Mouse (Mus musculus): ENCODE results near the gene Grtp1. TPM values are rescaled to one million over a fixed set of nuclear protein-coding genes. Genes with fewer than 3 reads are reported as not detected.

Grtp1 gene
- 0.63 and 1.2 TPM in 2 replicates for total RNA-seq (2017)

GRCm38 (mm10) chr8:13200301-13201012 lies at the start of gene Grtp1:
Gene Grtp1, minus strand, starts transcription at chr8:13200620.
- ATAC-seq (replicated peaks in 1 of 2; ENCODE audit: insufficient read depth in 1 of 2, low FRiP score in 2 of 2, low TSS enrichment in 1 of 2, low read depth in 1 of 2, poor library complexity in 2 of 2, severe bottlenecking in 2 of 2) = peak in 1 of 2 experiments; percentile 30; a peak in 1 of 4 replicates

DNA sequence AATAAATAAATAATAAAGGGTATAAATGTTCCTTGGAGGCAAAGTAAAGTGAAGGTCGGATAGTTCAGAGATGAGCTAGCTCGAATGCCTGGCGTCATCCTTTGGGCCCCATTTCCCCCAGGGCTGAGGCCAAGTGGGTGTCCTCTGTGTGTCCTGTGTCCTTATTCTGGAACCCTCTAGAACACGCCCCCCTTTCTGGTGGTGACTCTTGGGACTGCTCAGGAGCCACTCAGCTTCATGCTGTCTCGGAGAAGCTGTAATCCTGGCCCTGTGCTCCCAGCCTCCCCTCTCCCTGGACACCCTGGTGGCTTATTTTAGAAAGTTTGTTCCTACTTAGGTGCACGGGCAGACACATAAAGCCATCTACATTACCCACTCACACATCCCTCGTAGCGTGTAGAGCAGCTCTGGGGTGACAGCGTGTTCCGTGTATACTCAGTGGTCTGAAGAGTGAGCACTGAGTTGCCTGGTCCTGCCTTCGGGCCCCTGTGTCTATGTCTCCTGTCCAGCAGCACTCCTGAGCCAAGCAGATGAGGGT lies 44.0 kb upstream of the Grtp1 start:
- ATAC-seq (replicated peaks in 1 of 2; ENCODE audit: insufficient read depth in 1 of 2, low FRiP score in 2 of 2, low TSS enrichment in 1 of 2, low read depth in 1 of 2, poor library complexity in 2 of 2, severe bottlenecking in 2 of 2) = no peak

GRCm38 (mm10) chr8:13242985-13243870 lies 42.8 kb upstream of the Grtp1 start:
- ATAC-seq (replicated peaks in 1 of 2; ENCODE audit: insufficient read depth in 1 of 2, low FRiP score in 2 of 2, low TSS enrichment in 1 of 2, low read depth in 1 of 2, poor library complexity in 2 of 2, severe bottlenecking in 2 of 2) = no peak

DNA sequence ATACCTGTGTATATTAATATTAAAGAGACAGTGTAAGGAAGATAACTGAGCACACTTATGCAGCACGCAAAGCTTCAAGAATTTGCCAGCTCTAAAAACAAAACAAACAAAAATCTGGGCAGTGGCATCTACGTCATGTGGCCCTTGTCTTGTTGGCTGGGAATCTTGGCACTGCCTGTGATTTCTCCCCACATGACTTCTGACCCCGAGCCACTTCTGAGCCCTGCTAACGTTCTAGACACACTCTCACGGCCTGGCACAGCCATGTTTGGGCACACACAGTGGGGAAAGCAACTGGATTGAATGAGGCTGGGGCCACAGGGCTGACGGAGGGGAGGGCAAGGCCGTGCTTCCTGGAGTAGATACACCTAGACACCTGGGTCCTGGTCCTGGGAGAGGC lies 40.3 kb upstream of the Grtp1 start:
- ATAC-seq (replicated peaks in 1 of 2; ENCODE audit: insufficient read depth in 1 of 2, low FRiP score in 2 of 2, low TSS enrichment in 1 of 2, low read depth in 1 of 2, poor library complexity in 2 of 2, severe bottlenecking in 2 of 2) = no peak

- peak; percentile 56 to 62 for ATAC-seq (replicated peaks in 1 of 2; ENCODE audit: insufficient read depth in 1 of 2, low FRiP score in 2 of 2, low TSS enrichment in 1 of 2, low read depth in 1 of 2, poor library complexity in 2 of 2, severe bottlenecking in 2 of 2)
These were observed 39.6 kb upstream of the Grtp1 start for GRCm38 (mm10) chr8:13240055-13240454.

DNA sequence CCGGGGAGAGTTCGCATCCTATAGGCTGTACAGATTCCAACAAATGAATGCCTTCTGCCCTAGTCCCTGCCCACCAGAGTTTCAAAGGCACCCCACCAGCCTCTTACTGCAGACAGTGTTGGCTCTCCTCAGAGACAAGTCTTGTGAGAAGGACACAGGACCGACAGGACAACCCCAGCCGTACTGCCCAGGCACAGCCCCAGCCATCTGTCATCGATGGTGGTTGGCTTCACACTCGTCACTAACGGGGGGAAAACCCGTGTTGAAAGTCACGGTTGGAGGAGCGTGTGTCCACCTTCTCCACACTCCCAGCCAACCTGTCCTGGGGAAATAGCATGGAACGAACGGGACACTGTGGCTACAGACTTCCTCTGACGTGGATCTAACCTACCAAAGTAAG lies 34.4 kb upstream of the Grtp1 start:
- ATAC-seq (replicated peaks in 1 of 2; ENCODE audit: insufficient read depth in 1 of 2, low FRiP score in 2 of 2, low TSS enrichment in 1 of 2, low read depth in 1 of 2, poor library complexity in 2 of 2, severe bottlenecking in 2 of 2) = no peak

- ATAC-seq (replicated peaks in 1 of 2; ENCODE audit: insufficient read depth in 1 of 2, low FRiP score in 2 of 2, low TSS enrichment in 1 of 2, low read depth in 1 of 2, poor library complexity in 2 of 2, severe bottlenecking in 2 of 2) = no peak
These were observed 30.1 kb upstream of the Grtp1 start for GRCm38 (mm10) chr8:13230471-13230870.

- ATAC-seq (replicated peaks in 1 of 2; ENCODE audit: insufficient read depth in 1 of 2, low FRiP score in 2 of 2, low TSS enrichment in 1 of 2, low read depth in 1 of 2, poor library complexity in 2 of 2, severe bottlenecking in 2 of 2) = no peak
These were observed 29.4 kb upstream of the Grtp1 start for GRCm38 (mm10) chr8:13229802-13230201.

DNA sequence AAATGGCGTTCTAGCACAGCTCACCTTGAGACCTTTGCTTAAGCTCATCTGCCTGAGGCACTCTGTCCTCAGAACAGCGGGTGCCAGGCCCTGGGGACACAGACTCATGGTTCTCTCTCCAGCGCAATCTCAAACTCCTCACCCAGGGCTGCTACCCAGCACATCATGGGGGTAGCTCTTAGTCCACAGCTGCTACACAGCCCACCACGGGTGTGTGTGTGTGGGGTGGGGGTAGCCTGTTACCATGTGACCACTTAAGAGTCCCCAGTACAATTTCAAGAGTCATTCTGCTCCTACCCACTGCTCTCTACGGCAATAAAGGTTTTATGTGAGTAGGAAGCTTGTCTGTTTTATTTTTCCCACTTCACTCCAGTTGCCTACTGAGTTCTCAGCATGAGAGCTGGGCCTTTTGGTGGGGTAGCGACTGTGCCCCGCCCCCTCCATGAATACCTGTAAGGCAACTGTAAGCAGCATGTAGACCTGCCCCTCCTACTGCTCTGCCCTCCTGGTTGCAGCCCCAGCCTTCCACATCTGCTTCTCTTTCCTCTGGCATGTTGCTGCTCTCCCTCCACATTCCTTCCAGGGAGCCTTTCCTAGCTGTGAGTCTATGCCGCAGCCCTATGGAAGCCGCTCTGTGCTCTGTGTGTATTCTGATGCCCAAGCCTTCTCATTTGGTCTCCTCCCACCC lies 28.6 kb upstream of the Grtp1 start:
- ATAC-seq (replicated peaks in 1 of 2; ENCODE audit: insufficient read depth in 1 of 2, low FRiP score in 2 of 2, low TSS enrichment in 1 of 2, low read depth in 1 of 2, poor library complexity in 2 of 2, severe bottlenecking in 2 of 2) = no peak

DNA sequence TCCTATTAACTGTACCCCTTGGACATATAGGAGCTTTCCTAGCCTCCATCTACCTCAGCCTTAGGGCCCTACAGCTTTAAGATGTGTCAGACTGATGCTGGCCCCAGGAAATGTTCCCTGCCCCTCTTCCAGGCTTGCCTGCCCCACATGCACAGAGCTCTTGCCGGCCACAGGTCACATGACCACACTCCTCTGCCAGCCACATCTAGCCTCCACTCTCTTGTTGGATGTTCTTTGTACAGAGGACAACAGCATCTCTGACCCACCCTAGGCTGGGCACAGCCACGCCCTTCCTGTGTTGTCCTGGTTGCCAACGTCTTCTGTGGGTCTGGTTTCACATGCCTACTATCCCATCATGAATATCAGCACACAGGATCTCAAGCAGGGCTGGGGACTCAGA lies 26.8 kb upstream of the Grtp1 start:
- no peak for ATAC-seq (replicated peaks in 1 of 2; ENCODE audit: insufficient read depth in 1 of 2, low FRiP score in 2 of 2, low TSS enrichment in 1 of 2, low read depth in 1 of 2, poor library complexity in 2 of 2, severe bottlenecking in 2 of 2)

GRCm38 (mm10) chr8:13226288-13226687 lies 25.9 kb upstream of the Grtp1 start:
- no peak for ATAC-seq (replicated peaks in 1 of 2; ENCODE audit: insufficient read depth in 1 of 2, low FRiP score in 2 of 2, low TSS enrichment in 1 of 2, low read depth in 1 of 2, poor library complexity in 2 of 2, severe bottlenecking in 2 of 2)

DNA sequence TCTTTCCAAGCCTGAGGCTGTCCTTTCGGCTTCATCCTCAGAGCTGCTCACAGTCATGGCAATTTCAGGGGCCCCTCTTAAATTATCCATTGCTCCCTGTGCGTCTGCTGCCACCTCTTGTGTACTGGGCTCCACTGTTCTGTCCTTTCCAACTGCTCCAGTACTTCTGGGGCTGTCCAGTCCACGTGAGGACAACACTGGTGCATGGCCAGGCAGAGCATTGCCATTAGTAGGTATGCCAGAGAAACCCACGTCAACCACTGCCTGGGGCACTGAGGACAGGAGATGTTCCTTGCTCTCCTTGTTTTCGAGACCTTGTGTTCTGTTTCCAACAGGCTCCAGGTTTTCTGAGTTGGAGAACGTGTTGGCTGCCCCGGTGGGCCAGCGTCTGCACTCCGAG lies 24.0 kb upstream of the Grtp1 start:
- no peak for ATAC-seq (replicated peaks in 1 of 2; ENCODE audit: insufficient read depth in 1 of 2, low FRiP score in 2 of 2, low TSS enrichment in 1 of 2, low read depth in 1 of 2, poor library complexity in 2 of 2, severe bottlenecking in 2 of 2)

DNA sequence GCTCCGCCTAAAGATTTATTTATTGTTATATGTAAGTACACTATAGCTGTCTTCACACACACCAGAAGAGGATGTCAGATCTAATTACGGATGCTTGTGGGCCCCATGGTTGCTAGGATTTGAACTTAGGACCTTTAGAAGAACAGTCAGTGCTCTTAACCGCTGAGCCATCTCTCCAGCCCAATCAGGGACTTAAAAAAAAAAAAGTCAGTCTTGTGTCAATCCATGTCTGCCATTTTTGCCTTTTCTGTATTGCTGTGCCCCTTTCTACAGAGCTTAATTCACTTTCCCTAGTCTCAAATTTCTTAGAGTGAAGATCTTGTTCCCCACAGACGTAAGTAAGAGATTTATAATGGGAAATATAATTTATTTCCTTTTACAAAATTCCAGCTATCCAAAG lies 18.0 kb upstream of the Grtp1 start:
- no peak for ATAC-seq (replicated peaks in 1 of 2; ENCODE audit: insufficient read depth in 1 of 2, low FRiP score in 2 of 2, low TSS enrichment in 1 of 2, low read depth in 1 of 2, poor library complexity in 2 of 2, severe bottlenecking in 2 of 2)

DNA sequence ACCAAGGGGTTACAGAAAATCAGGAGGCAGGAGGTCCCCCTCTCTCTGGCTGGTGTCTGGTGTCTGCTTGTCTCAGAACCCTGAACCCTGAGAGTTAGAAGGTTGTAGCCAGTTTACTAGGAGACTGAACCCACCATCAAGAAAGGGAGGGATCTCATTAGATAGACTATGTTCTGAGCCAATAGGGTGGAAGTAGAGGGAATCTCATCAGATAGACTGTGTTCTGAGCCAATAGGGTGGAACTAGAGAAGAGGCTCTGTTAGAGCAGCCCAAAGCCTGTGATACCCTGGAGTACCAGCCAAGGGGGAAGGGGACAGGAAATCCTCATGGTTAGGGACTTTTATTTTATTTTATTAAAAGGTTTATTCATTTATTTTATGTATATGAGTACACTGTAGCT lies 17.6 kb upstream of the Grtp1 start:
- ATAC-seq (replicated peaks in 1 of 2; ENCODE audit: insufficient read depth in 1 of 2, low FRiP score in 2 of 2, low TSS enrichment in 1 of 2, low read depth in 1 of 2, poor library complexity in 2 of 2, severe bottlenecking in 2 of 2) = no peak

DNA sequence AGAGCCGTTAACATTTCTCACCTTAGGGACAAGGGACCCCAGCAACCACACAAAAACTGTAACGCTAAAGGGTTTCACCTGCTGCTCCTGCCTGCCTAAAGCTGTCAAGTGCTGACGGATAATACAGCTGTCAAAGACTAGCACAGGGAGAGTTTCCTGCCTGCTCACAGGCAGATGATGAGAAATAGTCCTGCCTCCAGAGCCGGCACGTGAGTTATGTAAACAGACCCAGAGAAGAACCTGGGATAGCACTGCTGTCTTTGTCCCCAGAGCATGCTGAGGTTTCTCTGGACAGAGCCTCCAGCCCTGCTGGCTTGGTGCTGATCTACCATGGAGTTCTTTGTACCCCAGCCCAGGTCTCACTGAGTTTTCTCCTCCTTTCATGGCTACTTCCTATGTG lies 16.7 kb upstream of the Grtp1 start:
- ATAC-seq (replicated peaks in 1 of 2; ENCODE audit: insufficient read depth in 1 of 2, low FRiP score in 2 of 2, low TSS enrichment in 1 of 2, low read depth in 1 of 2, poor library complexity in 2 of 2, severe bottlenecking in 2 of 2) = no peak

DNA sequence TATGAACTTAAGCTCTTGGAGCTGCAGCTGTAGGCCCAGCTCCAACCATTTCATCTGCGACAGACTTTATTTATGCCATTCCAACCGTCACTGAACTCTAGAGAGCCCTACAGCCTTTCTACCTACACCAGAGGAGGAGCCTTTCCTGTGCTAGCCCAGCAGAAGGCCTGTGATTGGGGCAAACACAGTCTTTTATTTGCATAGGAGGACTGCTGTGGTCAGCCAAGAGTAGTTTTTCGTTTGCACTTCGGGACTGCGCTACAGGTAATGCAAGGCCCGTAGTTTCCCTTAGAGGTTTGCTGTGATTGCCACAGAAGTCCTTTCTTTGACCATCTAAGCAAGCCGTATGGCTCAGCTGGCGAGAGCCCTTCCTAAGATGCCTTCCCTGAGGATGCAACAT lies 16.0 kb upstream of the Grtp1 start:
- no peak for ATAC-seq (replicated peaks in 1 of 2; ENCODE audit: insufficient read depth in 1 of 2, low FRiP score in 2 of 2, low TSS enrichment in 1 of 2, low read depth in 1 of 2, poor library complexity in 2 of 2, severe bottlenecking in 2 of 2)

GRCm38 (mm10) chr8:13213479-13214268 lies 13.3 kb upstream of the Grtp1 start:
- ATAC-seq (replicated peaks in 1 of 2; ENCODE audit: insufficient read depth in 1 of 2, low FRiP score in 2 of 2, low TSS enrichment in 1 of 2, low read depth in 1 of 2, poor library complexity in 2 of 2, severe bottlenecking in 2 of 2) = peak; percentile 90 to 91
